Comparison of ENCODE assay signal across 9 mouse cellular contexts in the genomic region with DNA sequence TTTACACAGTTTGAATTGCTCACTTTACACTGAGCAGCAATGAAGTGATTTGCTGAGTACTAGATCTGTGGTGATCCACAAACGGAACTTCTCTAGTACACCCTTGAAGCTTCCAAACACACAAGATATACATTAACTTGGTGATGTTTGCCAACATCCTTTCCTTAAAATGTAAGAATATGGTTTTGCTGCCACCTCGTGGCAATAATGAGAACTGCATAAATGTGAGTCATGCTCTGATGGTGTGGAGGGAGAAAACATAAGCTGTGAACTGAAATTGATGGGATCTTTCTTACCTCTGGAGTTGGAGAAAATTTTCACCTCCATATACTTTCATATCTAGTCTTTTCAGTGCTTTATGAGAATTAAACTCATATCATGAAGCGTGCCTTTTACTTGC. TPM values are rescaled to one million over a fixed set of nuclear protein-coding genes. Genes with fewer than 3 reads are reported as not detected.
A peak's percentile ranks its signal among the peaks of the same experiment; 100 is the strongest.
DNase-seq lines count a peak whose midpoint lies in the region; ATAC-seq and TF ChIP-seq lines count a peak whose summit lies in the region.
"Had no signal": no experiment of that assay in that cellular context is flagged by ENCODE, and none has a peak within 500 bp of the region (broad histone marks: within the 10 kb centered on the region; RNA-seq: fewer than 3 reads in every experiment).

No protein-coding gene starts in this region.

- TF ChIP-seq EP300 in heart, adult 2 months (IDR thresholded peaks at IDR 0.05; ENCODE audit: insufficient read depth, low read depth, low read length) = no peak

- H3K9me3 ChIP-seq in heart, embryonic 12.5 days (replicated peaks) = no peaks in the 10 kb centered on the region
- H3K9me3 ChIP-seq: limb, embryonic 12.5 days had no signal

- no peaks in the 10 kb centered on the region for H3K4me1 ChIP-seq in heart, adult 2 months (ENCODE audit: control insufficient read depth, insufficient read depth, low read length)
- no peaks in the 10 kb centered on the region for H3K4me1 ChIP-seq in heart, embryonic 12.5 days (replicated peaks)
- H3K4me1 ChIP-seq: limb, embryonic 12.5 days had no signal

- no peaks in the 10 kb centered on the region for H3K27me3 ChIP-seq in heart, adult 2 months (ENCODE audit: control insufficient read depth, insufficient read depth, low read length)
- H3K27me3 ChIP-seq in heart, embryonic 12.5 days (replicated peaks) = no peaks in the 10 kb centered on the region
- H3K27me3 ChIP-seq: limb, embryonic 12.5 days had no signal

- no peak overlapping the region for H3K4me3 ChIP-seq in heart, adult 2 months
- no peak overlapping the region for H3K4me3 ChIP-seq in heart, embryonic 12.5 days
- H3K4me3 ChIP-seq: limb, embryonic 12.5 days had no signal

- no peak overlapping the region for H3K9ac ChIP-seq in heart, adult 2 months (ENCODE audit: low read depth, low read length)
- H3K9ac ChIP-seq in heart, embryonic 12.5 days = no peak overlapping the region
- H3K9ac ChIP-seq: limb, embryonic 12.5 days had no signal

- H3K27ac ChIP-seq in heart, adult 2 months = no peak overlapping the region
- no peak overlapping the region for H3K27ac ChIP-seq in heart, embryonic 12.5 days (ENCODE audit: poor library complexity, severe bottlenecking)
- H3K27ac ChIP-seq: limb, embryonic 12.5 days had no signal

- no peak for ATAC-seq in heart, embryonic 12.5 days (ENCODE audit: insufficient number of reproducible peaks, low FRiP score)
- ATAC-seq in CD4-positive, CD25-positive, alpha-beta regulatory T cell, adult 4 months = peak; percentile 51
- peak; percentile 72 for ATAC-seq in frontal cortex, adult (ENCODE audit: low TSS enrichment)

- intact Hi-C loops in heart, adult 2 months (cut with DNase I) = loop anchor here (1.0 to 5.0 kb wide), 2 partner anchors 84 to 274 kb away; no protein-coding TSS in a partner anchor

- DNase-seq in heart, adult 2 months = peak in 1 of 2 experiments; percentile 20
- DNase-seq in c-Kit-positive CD71-negative TER-119-negative erythroid progenitor cells, embryonic 14.5 days (ENCODE audit: low read depth) = peak; percentile 46
- DNase-seq in layer of hippocampus, adult 9-10 months (ENCODE audit: low spot score) = peak; percentile 50
- DNase-seq in lung, postnatal 10 days = peak; percentile 43
- DNase-seq in spleen, postnatal 10 days (ENCODE audit: low spot score in 2 of 2) = peak; percentile 25 to 55

- H3K4me2 ChIP-seq in heart, embryonic 12.5 days = no peak overlapping the region
- H3K4me2 ChIP-seq: limb, embryonic 12.5 days had no signal

- TF ChIP-seq CTCF in heart, adult 2 months (IDR thresholded peaks at IDR 0.05) = peak; percentile 87

- WGBS in heart, adult 2 months = 7% methylated on average over 3 of the region's 3 CpGs
- 4% methylated on average over 3 of the region's 3 CpGs for WGBS in heart, embryonic 12.5 days

- H3K36me3 ChIP-seq in heart, adult 2 months (ENCODE audit: control insufficient read depth, insufficient read depth, low read length) = no peaks in the 10 kb centered on the region
- H3K36me3 ChIP-seq in heart, embryonic 12.5 days = no peaks in the 10 kb centered on the region
- H3K36me3 ChIP-seq: limb, embryonic 12.5 days had no signal

- H3K79me2 ChIP-seq in heart, adult 2 months (replicated peaks; ENCODE audit: control insufficient read depth, insufficient read depth, low read length) = no peaks in the 10 kb centered on the region

- TF ChIP-seq POLR2A in heart, adult 2 months (IDR thresholded peaks at IDR 0.05; ENCODE audit: insufficient read depth, low read depth, low read length) = no peak

RNA-seq across cellular contexts. Expression of gene Bex3, which starts 51.6 kb away (rescaled TPM):
- 1 to 10 TPM; 8.7 to 9.1 TPM for total RNA-seq in heart, adult 2 months (2021)
- polyA plus RNA-seq in heart, adult 2 months (2012; rRNA removed) = 8.6 and 13.8 TPM in 2 replicates
- 661 and 676 TPM in 2 replicates for polyA plus RNA-seq in heart, embryonic 12.5 days (2016; fragmentation: Nextera tagmentation; extraction: Ambion mirVana)
- 10 to 100 TPM; 65.2 to 72.9 TPM for polyA plus RNA-seq in CD4-positive, CD25-positive, alpha-beta regulatory T cell, adult 4 months (2017; shearing (Covaris generic))
